ENCODE assay signal across 11 mouse cellular contexts in genomic region chr16:38636682-38637081, GRCm38 (mm10).
DNase-seq lines count a peak whose midpoint lies in the region; ATAC-seq lines count a peak whose summit lies in the region.
"Had no signal": no experiment of that assay in that cellular context is flagged by ENCODE, and none has a peak within 500 bp of the region (broad histone marks: within the 10 kb centered on the region; RNA-seq: fewer than 3 reads in every experiment).

No protein-coding gene starts in this region.

- H3K4me3 ChIP-seq in lung, embryonic 16.5 days (ENCODE audit: low read length): no peak overlapping the region
- H3K4me3 ChIP-seq: erythroblast, embryonic 14.5 days; limb, embryonic 12.5 days had no signal

- H3K27me3 ChIP-seq in lung, embryonic 16.5 days (ENCODE audit: control insufficient read depth, insufficient read depth, low read depth, low read length): no peaks in the 10 kb centered on the region
- H3K27me3 ChIP-seq: limb, embryonic 12.5 days had no signal

- WGBS in lung, embryonic 16.5 days: 44% methylated on average over 9 of the region's 9 CpGs

- H3K9ac ChIP-seq in lung, embryonic 16.5 days (ENCODE audit: low read length): no peak overlapping the region
- H3K9ac ChIP-seq: limb, embryonic 12.5 days had no signal

- H3K4me1 ChIP-seq in lung, embryonic 16.5 days (replicated peaks; ENCODE audit: control insufficient read depth, insufficient read depth, low read length): peaks cover 5% of the 10 kb centered on the region
- H3K4me1 ChIP-seq: limb, embryonic 12.5 days had no signal

- peaks cover 6% of the 10 kb centered on the region for H3K36me3 ChIP-seq in lung, embryonic 16.5 days (ENCODE audit: control insufficient read depth, insufficient read depth, low read length)
- H3K36me3 ChIP-seq: limb, embryonic 12.5 days had no signal

- DNase-seq in adrenal gland, postnatal 14 days: peak; percentile 12
- DNase-seq in adrenal gland, adult (ENCODE audit: inconsistent age in 2 of 2, low spot score in 1 of 2): no peak
- DNase-seq in ovary, adult 18-20 months (ENCODE audit: low spot score): peak; percentile 55
- no peak for DNase-seq in ovary, postnatal 10 days (ENCODE audit: low spot score)
- peak; percentile 70 for DNase-seq in thymus, postnatal 4 days
- DNase-seq in kidney, postnatal 36 days: no peak
- DNase-seq in cerebellum, adult 9-11 months: no peak
- DNase-seq: adrenal gland, postnatal 10 days had no signal

- no peak overlapping the region for H3K4me2 ChIP-seq in lung, embryonic 16.5 days (ENCODE audit: low read depth, low read length)
- H3K4me2 ChIP-seq: limb, embryonic 12.5 days had no signal

- ATAC-seq in lung, embryonic 16.5 days (ENCODE audit: low read depth): peak; percentile 38; the same call in 1 of the 2 replicates

- peak overlapping the region; percentile 7; the same call in 1 of the 2 replicates for H3K27ac ChIP-seq in lung, embryonic 16.5 days (ENCODE audit: low read length)
- H3K27ac ChIP-seq: limb, embryonic 12.5 days had no signal

- no peaks in the 10 kb centered on the region for H3K9me3 ChIP-seq in lung, embryonic 16.5 days (ENCODE audit: control insufficient read depth, low read length)
- H3K9me3 ChIP-seq: limb, embryonic 12.5 days had no signal

Comparison
In these comparisons a context has a peak if more than half of its experiments do, and no peak if none do; other contexts are left out.
1. DNase-seq: peak in adrenal gland, postnatal 14 days (single experiment), ovary, adult 18-20 months (single experiment) and thymus, postnatal 4 days (single experiment); none in adrenal gland, adult (0 of 2), ovary, postnatal 10 days (single experiment), kidney, postnatal 36 days (0 of 2) and cerebellum, adult 9-11 months (single experiment).